24 mouse cellular contexts compared by ENCODE assay signal in the genomic region with DNA sequence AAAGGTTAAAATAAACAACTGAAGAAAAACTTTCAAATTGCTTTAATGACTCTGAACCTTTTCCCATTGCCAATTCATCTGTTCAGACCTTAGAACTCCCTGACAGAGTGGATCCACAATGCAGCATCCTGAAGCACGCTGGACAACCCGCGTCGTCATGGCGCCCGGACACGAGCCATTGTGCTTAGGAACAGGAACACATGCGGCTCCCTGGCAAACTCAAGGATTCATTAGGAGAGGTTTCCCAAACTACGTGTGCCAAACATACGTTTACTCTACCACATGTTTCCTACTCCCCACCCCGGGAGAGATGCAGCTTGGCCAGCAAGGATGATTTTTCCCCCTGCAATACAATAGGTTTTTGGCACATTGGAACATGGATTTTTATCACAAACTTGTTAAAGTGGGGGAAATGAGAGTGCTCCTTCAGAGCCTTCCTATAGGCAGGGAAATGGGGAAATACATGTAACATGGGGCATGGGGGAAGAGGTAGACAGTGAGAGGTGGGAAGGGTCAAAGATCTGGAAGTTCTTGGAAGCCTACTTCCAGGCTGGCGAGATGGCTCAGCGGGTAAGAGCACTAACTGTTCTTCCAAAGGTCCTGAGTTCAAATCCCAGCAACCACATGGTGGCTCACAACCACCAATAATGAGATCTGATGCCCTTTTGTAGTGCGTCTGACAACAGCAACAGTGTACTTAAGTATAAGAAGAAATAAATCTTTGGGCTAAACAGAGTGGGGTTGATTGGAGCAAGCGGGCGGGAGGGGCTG. TPM values are rescaled to one million over a fixed set of nuclear protein-coding genes. Genes with fewer than 3 reads are reported as not detected.
DNase-seq lines count a peak whose midpoint lies in the region; ATAC-seq lines count a peak whose summit lies in the region.
"Had no signal": no experiment of that assay in that cellular context is flagged by ENCODE, and none has a peak within 500 bp of the region (broad histone marks: within the 10 kb centered on the region; RNA-seq: fewer than 3 reads in every experiment).

No protein-coding gene starts in this region.

- H3K9me3 ChIP-seq in hindbrain, embryonic 15.5 days = no peaks in the 10 kb centered on the region
- no peaks in the 10 kb centered on the region for H3K9me3 ChIP-seq in hindbrain, embryonic 14.5 days (ENCODE audit: control insufficient read depth, low read length)
- H3K9me3 ChIP-seq: embryonic facial prominence, embryonic 15.5 days; heart, embryonic 13.5 days; limb, embryonic 12.5 days had no signal

- H3K4me1 ChIP-seq in hindbrain, embryonic 15.5 days (replicated peaks) = no peaks in the 10 kb centered on the region
- H3K4me1 ChIP-seq in hindbrain, embryonic 14.5 days (replicated peaks; ENCODE audit: control insufficient read depth, insufficient read depth, low read length) = no peaks in the 10 kb centered on the region
- H3K4me1 ChIP-seq: embryonic facial prominence, embryonic 15.5 days; heart, embryonic 13.5 days; limb, embryonic 12.5 days had no signal

- ATAC-seq in hindbrain, embryonic 15.5 days (ENCODE audit: low FRiP score, low read depth) = peak; percentile 56; the same call in 1 of the 2 replicates
- ATAC-seq in hindbrain, embryonic 14.5 days (ENCODE audit: low FRiP score) = no peak
- ATAC-seq: intestine, postnatal 0 days; liver, postnatal 0 days; lung, postnatal 0 days had no signal

- no peak overlapping the region for H3K9ac ChIP-seq in hindbrain, embryonic 15.5 days
- H3K9ac ChIP-seq in hindbrain, embryonic 14.5 days = no peak overlapping the region
- H3K9ac ChIP-seq: embryonic facial prominence, embryonic 15.5 days; heart, embryonic 13.5 days; limb, embryonic 12.5 days; liver, postnatal 0 days had no signal

- 75% methylated on average over 16 of the region's 16 CpGs for WGBS in hindbrain, embryonic 15.5 days
- 84% methylated on average over 16 of the region's 16 CpGs for WGBS in hindbrain, embryonic 14.5 days

- peaks cover 22% of the 10 kb centered on the region for H3K36me3 ChIP-seq in hindbrain, embryonic 15.5 days
- peaks cover 23% of the 10 kb centered on the region for H3K36me3 ChIP-seq in hindbrain, embryonic 14.5 days (replicated peaks; ENCODE audit: control insufficient read depth, insufficient read depth)

- H3K4me2 ChIP-seq in hindbrain, embryonic 15.5 days = no peak overlapping the region
- no peak overlapping the region for H3K4me2 ChIP-seq in hindbrain, embryonic 14.5 days (replicated peaks)
- H3K4me2 ChIP-seq: embryonic facial prominence, embryonic 15.5 days; heart, embryonic 13.5 days; limb, embryonic 12.5 days; liver, embryonic 11.5 days had no signal

- no peak overlapping the region for H3K27ac ChIP-seq in hindbrain, embryonic 15.5 days (replicated peaks)
- no peak overlapping the region for H3K27ac ChIP-seq in hindbrain, embryonic 14.5 days
- H3K27ac ChIP-seq: embryonic facial prominence, embryonic 15.5 days; heart, adult 2 months; heart, embryonic 13.5 days; layer of hippocampus, adult 2 months; limb, embryonic 12.5 days; macrophage had no signal

- peak; percentile 31 to 48 for DNase-seq in cerebellum, postnatal 14 days
- no peak for DNase-seq in cerebellum, postnatal 4 days (ENCODE audit: low spot score in 2 of 2)
- no peak for DNase-seq in hindbrain, embryonic 14.5 days (ENCODE audit: low spot score)
- DNase-seq in right cerebral cortex, postnatal 10 days (ENCODE audit: low spot score in 2 of 2) = peak; percentile 31 to 33
- no peak for DNase-seq in right cerebral cortex, postnatal 14 days
- no peak for DNase-seq in adipocyte (ENCODE audit: low spot score)
- DNase-seq: adrenal gland, postnatal 10 days; gastrocnemius, postnatal 14 days; heart, adult 2 months; heart, postnatal 14 days; kidney, postnatal 25 days; liver, postnatal 0 days had no signal

- no peak overlapping the region for H3K4me3 ChIP-seq in hindbrain, embryonic 15.5 days
- no peak overlapping the region for H3K4me3 ChIP-seq in hindbrain, embryonic 14.5 days (replicated peaks; ENCODE audit: low read length)
- H3K4me3 ChIP-seq: embryonic facial prominence, embryonic 15.5 days; heart, adult 2 months; heart, embryonic 13.5 days; layer of hippocampus, adult 2 months; limb, embryonic 12.5 days had no signal

- H3K27me3 ChIP-seq in hindbrain, embryonic 15.5 days = no peaks in the 10 kb centered on the region
- H3K27me3 ChIP-seq in hindbrain, embryonic 14.5 days (ENCODE audit: control insufficient read depth, insufficient read depth, low read length) = no peaks in the 10 kb centered on the region
- H3K27me3 ChIP-seq: embryonic facial prominence, embryonic 15.5 days; heart, embryonic 13.5 days; limb, embryonic 12.5 days had no signal

RNA-seq across cellular contexts. Expression of a gene that starts 15.6 kb away (rescaled TPM):
- not detected in 2 replicates for polyA plus RNA-seq in hindbrain, embryonic 15.5 days (2015; fragmentation: Nextera tagmentation; extraction: Ambion mirVana)
- polyA plus RNA-seq in hindbrain, embryonic 14.5 days (2014; fragmentation: Nextera tagmentation; extraction: Ambion mirVana) = not detected in 2 replicates
- polyA plus RNA-seq: embryonic facial prominence, embryonic 15.5 days; heart, adult 2 months; intestine, postnatal 0 days; kidney, embryonic 14.5 days; limb, embryonic 12.5 days; liver, embryonic 11.5 days; liver, postnatal 0 days; lung, postnatal 0 days; macrophage; spleen, adult 2 months; urinary bladder, adult 2 months had no signal

Comparison
In these comparisons a context has a peak if more than half of its experiments do, and no peak if none do; other contexts are left out.
1. DNase-seq: peak in cerebellum, postnatal 14 days (2 of 2) and right cerebral cortex, postnatal 10 days (2 of 2); none in cerebellum, postnatal 4 days (0 of 2), hindbrain, embryonic 14.5 days (single experiment), right cerebral cortex, postnatal 14 days (single experiment) and adipocyte (single experiment).